Mouse (Mus musculus) E14TG2a.4 (cell line): ENCODE results near the gene Gm13757.
"Not testable (repeated sequence)": the region's sequence is repeated elsewhere in the genome, so short reads cannot be mapped to it uniquely, and the experiment has no call there.

Experiments used
- H3K27me3 ChIP-seq: 2 replicates; pipeline ENCODE4 v1.6.1; 2014; ENCODE audit warnings: low read length, control low read depth; ENCODE audit not compliant: insufficient read depth
- H3K36me3 ChIP-seq: 2 replicates; pipeline ENCODE4 v1.6.1; 2014; ENCODE audit warnings: low read length, control low read depth; ENCODE audit not compliant: insufficient read depth
- H3K4me1 ChIP-seq: replicated peaks from 2 replicates; pipeline ENCODE4 v1.6.1; 2014; ENCODE audit warnings: low read depth, low read length, control low read depth
- H3K4me3 ChIP-seq: replicated peaks from 2 replicates; pipeline ENCODE4 v1.5.1; 2014; ENCODE audit warnings: mild to moderate bottlenecking, low read length
- H3K9me3 ChIP-seq: 2 replicates; pipeline ENCODE4 v1.6.1; 2014; ENCODE audit warnings: low read length, control low read depth
- CTCF ChIP-seq: conservative IDR thresholded peaks from 2 replicates; pipeline ENCODE4 v1.5.1; 2014; ENCODE audit warnings: low read length
- NANOG ChIP-seq: IDR thresholded peaks from 2 replicates; pipeline ENCODE4 v1.6.1; 2014; ENCODE audit warnings: borderline replicate concordance, low read length, mixed read lengths
- POU5F1 ChIP-seq: IDR thresholded peaks from 2 replicates; pipeline ENCODE4 v1.6.1; 2014; ENCODE audit warnings: low read length, borderline replicate concordance

Gm13757 gene

GRCm38 (mm10) chr2:88449031-88449430, at the start of gene Gm13757:
Gene Gm13757 (minus strand): TSS chr2:88449131.
- H3K9me3 ChIP-seq = no peaks in the 10 kb centered on the region
- no peak for TF ChIP-seq NANOG
- TF ChIP-seq POU5F1 = no peak
- TF ChIP-seq CTCF = no peak
- no peaks in the 10 kb centered on the region for H3K27me3 ChIP-seq
- no peak within 1 kb of the TSS for H3K4me3 ChIP-seq
- no peaks in the 10 kb centered on the region for H3K36me3 ChIP-seq
- no peaks in the 10 kb centered on the region for H3K4me1 ChIP-seq

GRCm38 (mm10) chr2:88493020-88493419, 44.1 kb upstream of the Gm13757 start, which contains the start of gene Olfr1185-ps1:
Gene Olfr1185-ps1 (plus strand): TSS chr2:88493320.
- Histone ChIP-seq H3K4me1 (no peaks in the 10 kb centered on the region), H3K9me3 (no peaks in the 10 kb centered on the region), H3K4me3 (no peak within 1 kb of the TSS), H3K36me3 (no peaks in the 10 kb centered on the region), H3K27me3 (no peaks in the 10 kb centered on the region)
- TF ChIP-seq CTCF (no peak), POU5F1 (no peak)

- H3K4me1 ChIP-seq = no peaks in the 10 kb centered on the region
- no peak within 1 kb of the TSS for H3K4me3 ChIP-seq
- H3K9me3 ChIP-seq = no peaks in the 10 kb centered on the region
- H3K36me3 ChIP-seq = no peaks in the 10 kb centered on the region
- TF ChIP-seq POU5F1 = no peak
- TF ChIP-seq NANOG = no peak
- TF ChIP-seq CTCF = no peak
- H3K27me3 ChIP-seq = no peaks in the 10 kb centered on the region
These were observed 34.4 kb upstream of the Gm13757 start, which contains the start of gene Olfr1184 for GRCm38 (mm10) chr2:88483298-88483697. Gene Olfr1184 (plus strand): TSS chr2:88483598.

GRCm38 (mm10) chr2:88454567-88454966, 5.6 kb upstream of the Gm13757 start, which contains the start of gene Olfr1183:
Gene Olfr1183 (plus strand): TSS chr2:88454867.
- H3K4me1 ChIP-seq = not testable (repeated sequence)

GRCm38 (mm10) chr2:88426071-88426470, 22.9 kb downstream of the Gm13757 start, which contains the start of gene Olfr1181:
Gene Olfr1181 (minus strand): TSS chr2:88426171.
- no peaks in the 10 kb centered on the region for H3K9me3 ChIP-seq
- H3K27me3 ChIP-seq = no peaks in the 10 kb centered on the region
- H3K36me3 ChIP-seq = no peaks in the 10 kb centered on the region
- no peak within 1 kb of the TSS for H3K4me3 ChIP-seq
- TF ChIP-seq CTCF (no peak), POU5F1 (no peak), NANOG (no peak)
- no peaks in the 10 kb centered on the region for H3K4me1 ChIP-seq

More at GRCm38 (mm10) chr2:88454567-88454966, 5.6 kb upstream of the Gm13757 start, which contains the start of gene Olfr1183:
- not testable (repeated sequence) for H3K4me3 ChIP-seq, H3K36me3 ChIP-seq, H3K27me3 ChIP-seq, H3K9me3 ChIP-seq

GRCm38 (mm10) chr2:88419051-88419450, 29.9 kb downstream of the Gm13757 start, which contains the start of gene Olfr1180:
Gene Olfr1180 (minus strand): TSS chr2:88419151.
- no peak for TF ChIP-seq NANOG
- TF ChIP-seq POU5F1 = no peak
- TF ChIP-seq CTCF = no peak
- H3K4me1 ChIP-seq = no peaks in the 10 kb centered on the region

GRCm38 (mm10) chr2:88406353-88406752, 42.6 kb downstream of the Gm13757 start, which contains the start of gene Olfr1179:
Gene Olfr1179 (minus strand): TSS chr2:88406453.
- no peak within 1 kb of the TSS for H3K4me3 ChIP-seq
- no peaks in the 10 kb centered on the region for H3K4me1 ChIP-seq
- no peaks in the 10 kb centered on the region for H3K9me3 ChIP-seq
- no peak for TF ChIP-seq CTCF
- TF ChIP-seq NANOG = no peak
- TF ChIP-seq POU5F1 = no peak
- no peaks in the 10 kb centered on the region for H3K27me3 ChIP-seq
- no peaks in the 10 kb centered on the region for H3K36me3 ChIP-seq

More at GRCm38 (mm10) chr2:88419051-88419450, 29.9 kb downstream of the Gm13757 start, which contains the start of gene Olfr1180:
- no peaks in the 10 kb centered on the region for H3K9me3 ChIP-seq
- H3K27me3 ChIP-seq = no peaks in the 10 kb centered on the region
- H3K4me3 ChIP-seq = no peak within 1 kb of the TSS
- H3K36me3 ChIP-seq = no peaks in the 10 kb centered on the region
